Mouse (Mus musculus): Measurements from ENCODE around the gene Ell3. TPM values are rescaled to one million over a fixed set of nuclear protein-coding genes. Genes with fewer than 3 reads are reported as not detected.
A peak's percentile ranks its signal among the peaks of the same experiment; 100 is the strongest.

Gene Ell3
- total and polyA plus RNA-seq, 3 experiments, result not detected

DNA sequence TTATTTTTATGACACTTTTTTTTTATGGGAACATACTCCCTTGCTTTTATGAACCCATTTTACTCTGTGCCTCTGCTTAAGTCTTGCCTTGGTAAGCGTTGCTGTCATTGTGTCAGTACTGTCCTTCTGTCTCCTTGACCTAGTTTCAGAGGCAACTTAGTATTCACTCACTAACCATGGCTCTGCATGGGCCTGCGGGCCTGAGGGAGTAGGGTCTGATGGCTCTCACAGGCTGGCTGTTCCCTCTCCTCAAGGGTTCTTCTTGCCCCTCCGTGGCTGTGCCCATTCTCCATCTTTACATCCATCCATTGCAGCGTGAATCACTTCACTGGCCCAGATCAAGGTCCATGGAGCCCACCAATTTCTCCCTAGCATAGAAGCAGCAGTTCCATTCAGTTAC, 2.4 kb upstream of the Ell3 start:
- H3K27me3 ChIP-seq (ENCODE audit: control insufficient read depth in 1 of 2, insufficient read depth in 2 of 2, low read length in 2 of 2), result no peaks in the 10 kb centered on the region
- H3K9ac ChIP-seq (ENCODE audit: control insufficient read depth, low read depth, low read length, poor library complexity, severe bottlenecking), result no peak overlapping the region
- H3K36me3 ChIP-seq (ENCODE audit: control insufficient read depth in 1 of 2, insufficient read depth in 2 of 2, low read length in 2 of 2), result peaks cover 0 to 27% of the 10 kb centered on the region in 2 experiments; a peak in 2 of 4 replicates
- peaks cover 16% of the 10 kb centered on the region for H3K79me2 ChIP-seq (ENCODE audit: control insufficient read depth, insufficient read depth, low read length, poor library complexity)
- no peaks in the 10 kb centered on the region for H3K9me3 ChIP-seq (replicated peaks; ENCODE audit: insufficient read depth, low read length)
- H3K27ac ChIP-seq (ENCODE audit: control insufficient read depth, low read depth, low read length), result no peak overlapping the region
- no peak for TF ChIP-seq ZMIZ1 (IDR thresholded peaks at IDR 0.05; ENCODE audit: low read depth, low read length)
- no peak for TF ChIP-seq MEF2A (IDR thresholded peaks at IDR 0.05; ENCODE audit: extremely low read depth, insufficient replicate concordance, low read depth, low read length, poor library complexity, severe bottlenecking)
- TF ChIP-seq NELFE (IDR thresholded peaks at IDR 0.05; ENCODE audit: low read depth, low read length), result no peak
- no peak for TF ChIP-seq GATA1 (IDR thresholded peaks at IDR 0.05; ENCODE audit: low read depth, low read length)
- no peak for TF ChIP-seq POLR2AphosphoS5 (IDR thresholded peaks at IDR 0.05; ENCODE audit: borderline replicate concordance, low read depth, low read length)
- TF ChIP-seq EP300 (IDR thresholded peaks at IDR 0.05; ENCODE audit: low read depth in 1 of 2, low read length in 2 of 2), result no peak
- no peak for TF ChIP-seq NRF1 (IDR thresholded peaks at IDR 0.05; ENCODE audit: insufficient read depth, low read depth, low read length, poor library complexity, severe bottlenecking)
- no peak for TF ChIP-seq E2F4 (IDR thresholded peaks at IDR 0.05; ENCODE audit: borderline replicate concordance, low read depth, low read length)
- TF ChIP-seq HCFC1 (IDR thresholded peaks at IDR 0.05; ENCODE audit: low read depth, low read length), result no peak
- TF ChIP-seq TAL1 (IDR thresholded peaks at IDR 0.05; ENCODE audit: low read length), result no peak
- TF ChIP-seq MYC (IDR thresholded peaks at IDR 0.05; ENCODE audit: low read depth, low read length), result no peak
- TF ChIP-seq CHD2 (IDR thresholded peaks at IDR 0.05; ENCODE audit: low read length), result no peak
- DNase-seq (ENCODE audit: low read depth, low spot score), result no peak
- peak overlapping the region in 1 of 2 experiments; percentile 59; a peak in 2 of 4 replicates for H3K4me3 ChIP-seq (ENCODE audit: control insufficient read depth in 1 of 2, insufficient read depth in 1 of 2, low read depth in 2 of 2, low read length in 2 of 2)
- H3K4me1 ChIP-seq (ENCODE audit: control insufficient read depth in 1 of 2, insufficient read depth in 2 of 2, low read length in 2 of 2), result peaks cover 17 to 37% of the 10 kb centered on the region in 2 experiments

- peak overlapping the region in 1 of 2 experiments; percentile 35; a peak in 1 of 4 replicates for H3K4me3 ChIP-seq (ENCODE audit: control insufficient read depth in 1 of 2, insufficient read depth in 1 of 2, low read depth in 2 of 2, low read length in 2 of 2)
- peak overlapping the region; percentile 10 for H3K27ac ChIP-seq (ENCODE audit: control insufficient read depth, low read depth, low read length)
- H3K9ac ChIP-seq (ENCODE audit: control insufficient read depth, low read depth, low read length, poor library complexity, severe bottlenecking), result no peak overlapping the region
- H3K4me1 ChIP-seq (ENCODE audit: control insufficient read depth in 1 of 2, insufficient read depth in 2 of 2, low read length in 2 of 2), result peaks cover 11 to 27% of the 10 kb centered on the region in 2 experiments
- peaks cover 9% of the 10 kb centered on the region for H3K79me2 ChIP-seq (ENCODE audit: control insufficient read depth, insufficient read depth, low read length, poor library complexity)
- TF ChIP-seq TBP (IDR thresholded peaks at IDR 0.05; ENCODE audit: low read depth, low read length) (no peak), KAT2A (conservative IDR thresholded peaks at IDR 0.05; ENCODE audit: low read depth, low read length) (no peak), POLR2AphosphoS5 (IDR thresholded peaks at IDR 0.05; ENCODE audit: borderline replicate concordance, low read depth, low read length) (no peak), RAD21 (IDR thresholded peaks at IDR 0.05; ENCODE audit: low read depth, low read length) (no peak), GATA1 (IDR thresholded peaks at IDR 0.05; ENCODE audit: low read depth, low read length) (peak; percentile 49; the same call in 1 of the 2 replicates), ETS1 (IDR thresholded peaks at IDR 0.05; ENCODE audit: low read depth, low read length) (peak; percentile 32; the same call in 1 of the 2 replicates), EP300 (IDR thresholded peaks at IDR 0.05; ENCODE audit: low read depth in 1 of 2, low read length in 2 of 2) (peak; percentile 46 to 68; a peak in 3 of 4 replicates), TCF12 (IDR thresholded peaks at IDR 0.05; ENCODE audit: low read depth, low read length) (peak; percentile 72), MEF2A (IDR thresholded peaks at IDR 0.05; ENCODE audit: extremely low read depth, insufficient replicate concordance, low read depth, low read length, poor library complexity, severe bottlenecking) (no peak), SMC3 (IDR thresholded peaks at IDR 0.05; ENCODE audit: low read depth, low read length) (no peak), MAX (IDR thresholded peaks at IDR 0.05; ENCODE audit: low read length) (0 out of 2 replicates have a peak, but pooled peaks have one; percentile 18), ZMIZ1 (IDR thresholded peaks at IDR 0.05; ENCODE audit: low read depth, low read length) (no peak), USF1 (IDR thresholded peaks at IDR 0.05; ENCODE audit: low read depth, low read length) (no peak), RCOR1 (IDR thresholded peaks at IDR 0.05; ENCODE audit: low read depth, low read length) (0 out of 2 replicates have a peak, but pooled peaks have one; percentile 22)
- H3K27me3 ChIP-seq (ENCODE audit: control insufficient read depth in 1 of 2, insufficient read depth in 2 of 2, low read length in 2 of 2), result no peaks in the 10 kb centered on the region
- no peak for DNase-seq (ENCODE audit: low read depth, low spot score)
- H3K36me3 ChIP-seq (ENCODE audit: control insufficient read depth in 1 of 2, insufficient read depth in 2 of 2, low read length in 2 of 2), result peaks cover 0 to 18% of the 10 kb centered on the region in 2 experiments; a peak in 2 of 4 replicates
- H3K9me3 ChIP-seq (replicated peaks; ENCODE audit: insufficient read depth, low read length), result no peaks in the 10 kb centered on the region
Measured at GRCm38 (mm10) chr2:121445117-121445516, 1.0 kb upstream of the Ell3 start.

Measured in MEL (cell line).